Mouse (Mus musculus): ENCODE measurements around the gene Gpr107. TPM values are rescaled to one million over a fixed set of nuclear protein-coding genes. Genes with fewer than 3 reads are reported as not detected.

Gpr107 gene
- total and polyA plus RNA-seq, 2 experiments from 2014 or later: 31.9 to 49.3 TPM

GRCm38 (mm10) chr2:31267447-31267846 is 115.3 kb downstream of the Gpr107 start:
- no peaks in the 10 kb centered on the region for H3K27me3 ChIP-seq (ENCODE audit: insufficient read depth, low read length)
- peaks cover 50% of the 10 kb centered on the region for H3K4me1 ChIP-seq (ENCODE audit: insufficient read depth, low read length)
- WGBS: 14% methylated on average over 6 of the region's 6 CpGs
- TF ChIP-seq CTCF (IDR thresholded peaks at IDR 0.05; ENCODE audit: low read depth): no peak
- no peaks in the 10 kb centered on the region for H3K36me3 ChIP-seq (ENCODE audit: insufficient read depth, low read length)
- H3K27ac ChIP-seq: peak overlapping the region; percentile 32
- H3K4me3 ChIP-seq (ENCODE audit: low read length): no peak overlapping the region
- H3K9ac ChIP-seq (replicated peaks; ENCODE audit: low read length): no peak overlapping the region
- peak; percentile 51 for DNase-seq (ENCODE audit: low spot score)
- H3K4me2 ChIP-seq (ENCODE audit: low read depth, low read length): no peak overlapping the region
- no peaks in the 10 kb centered on the region for H3K9me3 ChIP-seq (ENCODE audit: low read length)
- ATAC-seq: no peak

Other genes starting within 250 kb of the Gpr107 start
- gene Ptges, start 222.5 kb upstream of the Gpr107 start, total RNA-seq (2014; rRNA removed): 3.6 and 13.3 TPM in 2 replicates
- 8.4 and 9.0 TPM in 2 replicates for gene Ptges, start 222.5 kb upstream of the Gpr107 start, polyA plus RNA-seq (2015; fragmentation: Nextera tagmentation; extraction: Ambion mirVana)
- gene Tor1b, start 199.4 kb upstream of the Gpr107 start, total RNA-seq (2014; rRNA removed): 22.9 and 25.4 TPM in 2 replicates
- 18.7 and 20.4 TPM in 2 replicates for gene Tor1b, start 199.4 kb upstream of the Gpr107 start, polyA plus RNA-seq (2015; fragmentation: Nextera tagmentation; extraction: Ambion mirVana)
- 62.4 and 64.0 TPM in 2 replicates for gene Tor1a, start 184.4 kb upstream of the Gpr107 start, total RNA-seq (2014; rRNA removed)
- gene Tor1a, start 184.4 kb upstream of the Gpr107 start, polyA plus RNA-seq (2015; fragmentation: Nextera tagmentation; extraction: Ambion mirVana): 81.5 and 83.2 TPM in 2 replicates
- 19.7 and 22.2 TPM in 2 replicates for gene BC005624, start 170.1 kb upstream of the Gpr107 start, total RNA-seq (2014; rRNA removed)
- gene BC005624, start 170.1 kb upstream of the Gpr107 start, polyA plus RNA-seq (2015; fragmentation: Nextera tagmentation; extraction: Ambion mirVana): 84.8 and 89.5 TPM in 2 replicates
- 43.0 and 49.9 TPM in 2 replicates for gene Usp20, start 170.0 kb upstream of the Gpr107 start, total RNA-seq (2014; rRNA removed)
- gene Usp20, start 170.0 kb upstream of the Gpr107 start, polyA plus RNA-seq (2015; fragmentation: Nextera tagmentation; extraction: Ambion mirVana): 30.4 and 32.0 TPM in 2 replicates
- gene Fnbp1, start 10.3 kb upstream of the Gpr107 start, total RNA-seq (2014; rRNA removed): 20.1 and 24.1 TPM in 2 replicates
- 31.0 and 32.1 TPM in 2 replicates for gene Fnbp1, start 10.3 kb upstream of the Gpr107 start, polyA plus RNA-seq (2015; fragmentation: Nextera tagmentation; extraction: Ambion mirVana)
- 185 and 190 TPM in 2 replicates for gene Ncs1, start 93.5 kb downstream of the Gpr107 start, total RNA-seq (2014; rRNA removed)
- gene Ncs1, start 93.5 kb downstream of the Gpr107 start, polyA plus RNA-seq (2015; fragmentation: Nextera tagmentation; extraction: Ambion mirVana): 162 and 167 TPM in 2 replicates
- gene Hmcn2, start 162.1 kb downstream of the Gpr107 start, total RNA-seq (2014; rRNA removed): 0.68 TPM in 2 replicates
- gene Hmcn2, start 162.1 kb downstream of the Gpr107 start, polyA plus RNA-seq (2015; fragmentation: Nextera tagmentation; extraction: Ambion mirVana): 0.16 and 0.54 TPM in 2 replicates